Mouse (Mus musculus) ovary, postnatal 36 days (tissue): ENCODE data around the gene Fam229b.

ENCODE experiments used
- DNase-seq: peaks from one replicate; pipeline ENCODE4 v3.0.0; 2022; ENCODE audit warnings: low spot score, mixed read lengths

Gene Fam229b

DNA sequence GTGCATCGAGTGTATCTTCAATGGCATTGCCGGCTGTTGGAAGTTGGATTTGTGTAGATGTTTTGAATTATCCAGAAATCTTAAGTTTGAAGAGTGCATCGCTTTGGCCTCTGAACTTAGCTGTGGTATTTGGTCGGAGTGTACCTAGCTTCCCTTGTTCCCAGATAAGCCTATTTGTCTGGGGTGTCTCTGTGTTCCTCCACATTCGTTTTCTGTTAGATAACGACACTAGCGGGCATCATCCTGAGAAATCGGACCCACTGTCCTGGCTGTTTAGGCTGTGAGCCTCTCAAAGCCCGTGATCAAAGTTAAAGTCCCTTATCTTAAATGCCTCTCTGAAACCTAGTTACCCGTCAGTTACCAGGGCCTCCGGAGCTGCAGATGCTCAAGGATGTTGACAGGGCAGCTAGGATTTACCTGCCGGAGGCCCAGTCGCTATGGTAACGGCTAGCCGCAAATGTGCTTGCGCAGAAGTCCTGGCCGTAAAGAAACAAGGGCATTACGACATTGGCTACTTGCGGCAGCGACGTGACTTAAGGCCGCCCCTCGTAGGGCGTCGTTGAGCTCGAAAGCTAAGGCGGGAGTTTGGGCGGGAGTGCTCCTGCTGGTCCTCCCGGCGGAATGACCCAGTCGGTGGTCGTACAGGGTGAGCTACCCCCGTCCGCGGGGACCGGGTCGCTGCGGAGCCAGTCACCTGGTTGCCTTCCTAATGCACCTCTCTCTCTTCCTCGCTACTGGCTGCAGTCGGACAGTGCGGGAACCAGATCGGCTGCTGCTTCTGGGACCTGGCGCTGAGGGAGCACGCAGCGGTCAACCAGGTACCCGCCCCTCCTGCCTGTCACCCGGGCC, at the start of gene Fam229b, which contains the start of gene Tube1:
TSS of gene Fam229b (minus strand) at position 453 of the 849 bp plus-strand sequence.
TSS of gene Tube1 (plus strand) at position 515 of the 849 bp plus-strand sequence.
- peak; percentile 83 for DNase-seq

DNA sequence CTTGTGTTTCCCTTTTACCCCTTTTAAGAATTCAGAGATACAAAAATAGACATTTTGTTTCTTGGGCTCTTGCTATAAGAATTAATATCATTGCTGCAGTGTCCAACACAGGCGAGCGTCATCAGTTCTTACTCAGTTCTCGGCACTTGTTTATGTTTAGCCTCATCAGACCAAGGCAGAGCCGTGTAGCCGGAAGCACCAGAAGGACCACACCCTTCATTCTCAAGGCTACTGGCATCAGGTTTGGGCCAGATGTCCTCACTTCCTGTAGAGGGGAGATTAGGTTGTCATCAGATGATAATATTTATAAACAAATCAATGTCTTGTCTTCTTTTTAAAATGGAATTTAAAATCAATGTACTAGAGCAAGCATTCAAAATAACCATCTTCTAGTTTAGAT, 43.3 kb upstream of the Fam229b start:
- no peak for DNase-seq

DNA sequence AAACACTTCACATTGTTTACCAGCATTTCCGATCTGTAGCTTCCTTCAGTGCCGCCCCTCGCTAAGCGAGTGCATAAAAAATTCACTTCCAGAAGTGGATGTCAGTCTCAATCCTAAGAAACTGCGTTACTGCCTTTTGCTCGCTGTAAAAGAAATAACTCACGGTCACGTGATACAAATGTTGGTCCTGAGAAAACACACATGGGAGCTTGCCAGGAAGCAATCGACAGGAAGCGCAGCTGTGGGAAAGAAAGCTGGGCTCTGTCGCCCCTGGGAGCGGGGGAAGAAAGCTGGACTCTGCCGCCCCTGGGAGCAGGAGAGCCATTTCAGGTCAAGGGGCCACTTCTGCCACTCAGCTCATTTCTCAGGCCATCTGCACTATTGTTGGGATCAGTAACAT, 39.4 kb upstream of the Fam229b start:
- DNase-seq = no peak

DNA sequence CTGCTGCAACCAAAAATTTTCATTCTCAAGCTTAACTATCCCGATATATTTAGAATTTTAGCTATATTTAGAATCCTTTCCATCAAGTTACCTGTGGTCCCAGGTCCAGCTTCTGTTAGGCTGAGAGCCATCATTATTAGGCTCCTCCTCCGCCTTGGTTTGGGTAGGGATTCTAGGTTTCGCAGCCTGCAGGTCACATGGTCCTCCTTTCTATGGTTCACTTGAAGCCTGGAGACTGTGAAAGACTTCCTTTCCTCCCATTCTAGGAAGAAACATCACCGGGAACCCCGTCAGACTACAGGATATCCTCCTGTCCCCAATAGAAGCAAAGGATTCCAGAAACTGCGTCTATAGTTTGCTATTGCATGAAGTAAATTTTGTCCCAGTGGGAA, 38.8 kb upstream of the Fam229b start:
- no peak for DNase-seq

DNA sequence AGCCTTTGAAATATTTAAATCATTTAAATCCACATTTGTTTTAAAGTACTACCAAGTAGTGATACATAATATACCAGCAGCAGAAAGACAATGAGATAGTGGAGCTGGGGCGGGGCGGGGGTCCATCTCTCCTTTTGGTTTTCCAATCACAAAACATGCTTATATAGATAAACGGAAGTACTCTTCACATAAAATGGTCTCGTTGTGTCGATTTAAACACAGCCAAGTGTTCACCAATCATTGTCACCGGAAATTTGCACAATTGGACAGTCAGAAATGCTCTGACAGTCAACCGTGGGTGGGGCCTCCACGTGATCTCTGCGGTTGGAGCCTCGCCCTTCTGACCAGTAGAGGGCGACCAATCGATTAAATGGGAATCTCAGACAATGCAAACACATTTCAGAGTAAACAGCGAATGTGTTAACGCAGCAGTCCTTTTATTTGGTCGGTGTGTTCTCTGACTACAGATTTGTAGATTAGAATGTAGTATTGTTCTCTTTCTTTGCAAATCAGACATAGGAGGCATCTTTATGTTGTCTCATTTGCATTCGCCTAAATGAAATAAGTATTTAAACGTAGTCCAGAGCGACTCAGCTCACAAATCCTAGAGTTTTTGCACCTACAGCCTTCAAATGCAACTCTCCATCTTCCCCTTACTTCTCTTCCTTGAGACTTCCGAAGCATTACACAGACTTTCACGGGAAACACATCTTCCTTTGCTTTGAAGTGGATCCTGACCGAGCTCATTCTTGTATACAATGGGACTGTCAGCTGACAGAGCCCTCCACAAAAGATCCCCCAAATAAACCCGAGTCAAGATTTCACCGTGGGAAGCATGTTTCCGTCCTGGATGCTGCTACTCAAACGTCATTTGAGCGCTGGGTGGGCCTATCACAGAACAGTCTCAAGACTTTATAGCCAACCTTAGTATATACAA, 38.2 kb upstream of the Fam229b start:
- peak; percentile 80 for DNase-seq

DNA sequence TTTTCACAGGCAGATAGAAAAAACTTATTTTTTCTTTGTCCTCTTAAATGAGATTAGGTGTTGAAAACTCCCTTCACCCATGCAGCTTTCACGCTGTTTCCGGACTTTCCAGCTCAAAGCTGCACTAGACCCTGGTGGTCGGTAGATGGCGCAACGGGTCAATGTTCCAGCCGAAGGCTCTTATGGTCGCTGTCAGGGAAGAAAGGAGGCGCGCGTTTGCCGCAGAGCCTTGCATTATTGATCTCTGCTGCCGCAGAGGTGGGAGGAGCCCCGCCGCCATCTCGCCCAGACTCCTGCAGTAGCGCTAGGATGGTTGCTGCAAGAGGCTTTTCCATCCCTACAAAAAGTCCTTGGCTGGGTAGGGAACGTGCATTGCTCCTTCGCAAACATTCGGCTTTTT, 37.4 kb upstream of the Fam229b start:
- DNase-seq = peak; percentile 87

DNA sequence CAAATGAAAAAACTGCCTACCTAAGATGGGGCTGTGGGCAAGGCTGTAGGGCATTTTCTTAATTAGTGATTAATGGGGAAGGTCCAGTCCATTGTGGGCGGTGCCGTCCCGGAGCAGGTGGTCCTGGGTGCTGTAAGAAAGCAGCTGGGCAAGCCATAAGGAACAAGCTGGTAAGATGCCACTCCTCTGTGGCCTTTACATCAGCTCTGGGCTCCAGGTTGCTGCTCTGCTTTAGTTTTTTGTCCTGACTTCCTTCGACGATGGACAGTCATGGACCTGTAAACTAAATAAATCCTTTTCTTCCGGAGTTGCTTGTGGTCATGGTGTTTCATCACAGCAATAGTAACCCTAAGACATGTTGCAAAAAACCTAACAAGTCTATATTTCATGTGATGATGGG, 37.0 kb upstream of the Fam229b start:
- no peak for DNase-seq

DNA sequence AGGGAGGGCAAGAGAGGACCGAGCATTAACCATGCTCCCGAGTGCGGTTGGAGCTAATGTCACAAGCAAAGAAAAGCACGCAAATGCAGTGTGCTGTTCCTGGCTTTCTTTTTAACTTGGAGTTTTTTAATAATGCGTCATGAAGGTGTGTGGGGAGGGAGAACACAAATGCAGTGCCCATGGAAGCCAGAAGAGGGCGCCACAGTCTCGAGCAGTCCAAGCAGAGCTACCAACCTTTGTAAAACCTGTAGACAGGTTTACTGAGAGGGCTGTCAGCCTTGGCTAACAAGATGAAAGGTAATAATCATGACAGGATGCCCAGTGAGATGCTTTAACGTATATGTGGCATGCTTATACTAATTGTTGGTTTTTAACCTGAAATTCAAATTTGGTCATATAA, 36.5 kb upstream of the Fam229b start:
- peak; percentile 69 for DNase-seq

DNA sequence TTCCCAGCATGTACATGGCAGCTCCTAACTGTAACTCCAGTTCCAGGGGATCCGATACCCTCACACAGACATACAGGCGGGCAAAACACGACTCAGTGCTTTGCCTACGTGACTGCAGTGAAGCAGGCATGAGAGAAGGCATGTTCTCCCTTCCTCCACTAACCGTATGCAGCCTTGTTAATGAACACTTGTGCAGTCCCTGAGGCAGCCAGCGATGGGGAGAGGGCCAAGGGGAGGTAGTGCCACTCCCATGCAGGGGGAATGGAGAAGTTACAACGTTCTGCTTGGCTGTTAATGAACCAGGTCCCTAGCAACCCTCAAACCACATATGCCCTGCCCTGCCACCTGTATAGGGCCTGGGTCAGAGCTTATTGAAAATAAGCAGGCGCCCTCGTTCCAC, 35.9 kb upstream of the Fam229b start:
- no peak for DNase-seq

DNA sequence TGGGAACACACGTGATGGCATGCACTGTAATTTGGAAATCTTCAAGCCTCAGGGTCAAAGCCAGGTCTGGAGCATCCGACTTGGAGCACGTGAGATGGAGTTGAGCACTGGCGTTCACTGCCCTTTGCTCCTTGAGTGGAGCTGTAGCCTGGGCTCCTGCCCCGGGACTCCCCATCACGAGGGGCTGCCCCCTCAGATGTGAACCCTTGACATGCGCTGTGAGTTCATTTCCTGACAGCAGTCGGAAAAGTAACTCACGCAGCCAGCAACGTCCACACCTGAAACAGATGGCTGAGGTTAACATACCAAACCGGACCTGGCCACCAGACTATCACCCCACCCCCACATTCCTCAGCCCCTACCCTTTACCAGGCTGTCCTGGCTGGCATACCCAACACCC, 33.9 kb upstream of the Fam229b start:
- no peak for DNase-seq

DNA sequence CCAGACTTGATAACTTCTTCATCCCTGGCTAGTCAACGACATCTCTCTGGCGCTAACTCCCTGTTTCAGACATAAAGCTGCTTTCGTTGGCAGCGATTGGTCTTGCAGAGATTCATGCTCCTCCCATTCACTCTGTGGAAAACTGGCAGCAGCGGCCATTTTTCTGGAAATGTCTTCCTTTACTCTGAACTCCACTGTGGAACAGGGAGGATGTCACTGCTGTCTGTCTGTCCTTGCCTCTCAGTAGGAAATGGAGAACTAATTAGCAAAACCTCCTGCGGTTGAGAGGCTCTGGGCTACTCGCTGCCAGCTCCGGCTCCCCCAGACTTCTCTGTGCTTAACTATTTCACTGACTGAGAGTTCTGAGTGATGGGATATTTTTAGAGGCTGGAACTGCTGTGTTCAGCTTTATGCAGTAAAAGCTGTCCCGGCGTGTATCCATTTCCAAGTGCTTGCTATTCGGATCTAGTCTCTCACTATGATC, 32.0 kb upstream of the Fam229b start:
- DNase-seq = no peak

DNA sequence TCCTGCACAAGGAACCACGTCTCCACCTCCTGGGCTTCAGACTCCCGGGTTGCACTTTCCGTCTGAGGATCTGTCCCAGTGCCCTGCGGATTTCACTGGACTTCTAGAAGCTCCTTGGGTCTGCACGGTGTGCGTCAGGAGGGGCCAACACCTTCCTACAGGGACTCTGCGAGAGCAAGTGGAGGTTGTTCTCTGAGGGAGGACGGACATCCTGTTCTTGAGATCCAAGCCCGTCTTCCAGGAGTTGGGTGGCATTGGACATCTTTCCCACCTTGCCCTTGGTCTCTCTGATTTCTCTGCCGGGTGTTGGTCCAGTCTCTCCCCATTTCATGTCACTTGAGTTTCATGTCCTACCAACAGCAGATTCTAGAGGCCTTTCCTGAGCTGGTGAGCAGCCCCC, 30.0 kb upstream of the Fam229b start, which contains the start of gene Ccn6:
TSS of gene Ccn6 (minus strand) at position 101 of the 400 bp plus-strand sequence.
- DNase-seq = no peak

DNA sequence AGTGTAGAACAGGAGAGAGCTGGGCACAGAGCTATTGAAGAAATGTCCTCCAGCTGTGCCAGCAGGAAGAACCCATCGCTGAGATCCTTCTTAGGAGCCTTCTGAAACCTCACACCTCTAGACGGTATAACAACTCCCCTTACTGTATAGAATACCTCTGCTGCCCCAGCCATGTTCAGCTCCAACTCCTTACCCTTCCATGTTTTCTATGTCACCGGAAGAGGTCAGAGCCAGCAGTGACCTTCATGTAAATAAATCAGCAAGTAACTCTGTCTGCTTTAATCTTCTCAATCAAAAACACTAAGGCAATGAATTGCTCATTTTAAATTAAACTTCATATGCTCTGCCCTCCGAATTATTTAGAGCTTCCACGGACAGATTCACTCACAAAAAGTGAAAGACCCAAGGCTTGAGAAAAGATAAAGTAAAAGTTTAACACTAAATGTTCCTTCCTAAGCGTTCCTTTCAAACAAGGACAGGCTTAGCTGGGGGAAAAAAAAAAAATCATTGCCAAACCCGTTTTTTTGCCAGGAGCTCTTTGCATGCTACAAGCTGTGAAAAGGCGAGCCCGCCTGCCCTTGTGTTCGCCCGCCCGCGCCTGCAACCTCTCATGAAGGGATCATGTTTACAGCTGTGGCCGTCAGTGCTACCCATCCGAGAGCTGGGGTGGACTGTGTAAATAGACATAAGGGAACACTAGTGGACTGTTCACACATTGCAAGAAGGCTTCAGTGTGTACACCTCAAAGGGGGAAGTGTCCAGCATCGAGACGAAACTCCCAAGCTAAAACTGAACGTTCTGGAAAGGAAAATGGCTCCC, 29.2 kb upstream of the Fam229b start:
- no peak for DNase-seq

DNA sequence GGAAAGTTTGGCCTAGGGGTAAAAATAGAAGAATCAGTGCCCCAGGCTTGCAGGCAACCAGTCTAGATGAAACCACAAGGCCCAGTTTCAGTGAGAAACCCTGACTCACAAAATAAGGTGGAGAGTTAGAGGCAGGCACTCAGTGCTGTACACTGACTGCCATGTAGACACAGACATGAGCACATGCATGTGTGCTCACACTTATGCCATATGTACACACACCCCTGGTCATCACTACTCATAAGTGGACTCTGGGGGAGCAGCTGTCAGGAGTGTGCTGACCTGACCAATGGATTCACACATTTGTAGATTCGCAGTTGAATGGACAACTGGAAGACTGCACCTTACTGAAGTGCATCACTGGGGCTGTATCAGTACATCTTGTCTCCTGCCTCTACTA, 27.7 kb upstream of the Fam229b start:
- DNase-seq = no peak

DNA sequence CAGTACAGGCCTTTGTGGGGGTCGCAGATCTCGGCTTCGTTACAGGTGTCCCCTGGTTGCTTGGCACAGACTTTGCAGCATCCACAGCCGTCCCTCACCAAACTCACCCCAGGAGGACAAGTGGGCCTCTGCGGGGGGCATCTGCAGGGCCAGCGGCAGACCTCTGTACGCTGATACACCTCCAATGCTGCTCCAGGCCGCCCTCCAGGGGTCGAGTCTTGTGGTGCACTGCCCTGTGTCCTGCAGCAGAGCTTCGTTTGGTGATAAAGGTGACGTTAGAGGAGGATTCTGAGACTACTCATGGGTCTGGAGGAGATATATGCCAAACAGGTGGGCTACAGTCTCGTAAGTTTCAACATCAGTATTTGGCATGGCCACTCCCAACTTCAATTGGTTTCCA, 24.6 kb upstream of the Fam229b start:
- no peak for DNase-seq

DNA sequence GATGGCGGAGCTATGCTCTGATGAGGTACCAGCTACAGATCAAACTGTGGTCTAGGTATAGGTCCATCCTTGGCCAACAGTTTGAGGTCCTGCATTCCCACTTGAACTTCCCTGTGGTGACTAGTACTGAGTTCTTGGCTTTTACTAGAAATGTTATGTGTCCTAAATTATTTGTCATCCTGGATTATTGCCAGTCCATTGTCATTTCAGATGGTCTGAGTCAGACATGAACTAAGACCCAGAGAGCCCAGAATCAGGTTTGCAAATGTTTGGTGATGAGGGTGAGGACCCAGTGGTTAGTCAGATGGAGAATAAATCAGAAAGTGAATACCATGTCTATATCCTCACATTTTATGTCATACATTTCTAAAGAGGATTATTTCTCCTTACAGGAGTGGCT, 23.6 kb upstream of the Fam229b start:
- no peak for DNase-seq

DNA sequence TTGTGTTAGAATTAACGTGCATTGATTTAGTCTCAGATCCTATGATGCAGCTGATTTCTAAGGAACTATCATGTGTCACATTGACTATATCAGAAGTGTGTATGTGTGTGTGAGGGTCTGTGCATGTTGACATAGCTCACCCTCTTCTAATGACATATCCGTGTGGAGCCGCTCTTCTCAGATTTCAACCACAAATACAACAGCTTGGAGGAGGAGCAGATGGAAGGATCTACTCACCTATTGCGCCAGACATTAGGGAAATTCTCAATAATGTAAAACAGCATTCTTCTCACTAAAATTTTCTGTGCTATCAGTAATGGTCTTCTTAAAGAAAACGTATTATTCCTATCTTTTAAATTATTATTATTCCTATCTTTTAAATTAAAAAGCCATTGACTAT, 23.0 kb upstream of the Fam229b start:
- DNase-seq = no peak

DNA sequence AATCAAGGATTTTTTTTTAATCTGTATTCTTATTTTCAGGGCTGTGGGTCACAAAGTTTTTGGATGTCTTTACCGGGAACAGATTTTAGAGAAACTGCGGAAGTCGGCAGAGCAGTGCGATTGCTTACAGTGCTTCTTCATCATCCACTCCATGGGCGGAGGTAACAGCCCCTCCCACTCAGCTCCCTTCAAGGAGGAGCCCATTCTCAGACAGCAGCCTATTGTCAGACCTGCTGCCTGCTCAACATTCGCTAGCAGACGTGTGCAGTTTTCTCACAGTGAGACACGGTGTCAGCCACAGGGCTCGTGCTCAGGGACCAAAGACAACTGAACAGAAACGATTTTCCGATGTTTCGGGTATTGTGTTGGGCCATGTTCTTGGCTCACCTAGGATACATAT, 8.5 kb upstream of the Fam229b start:
- DNase-seq = no peak

DNA sequence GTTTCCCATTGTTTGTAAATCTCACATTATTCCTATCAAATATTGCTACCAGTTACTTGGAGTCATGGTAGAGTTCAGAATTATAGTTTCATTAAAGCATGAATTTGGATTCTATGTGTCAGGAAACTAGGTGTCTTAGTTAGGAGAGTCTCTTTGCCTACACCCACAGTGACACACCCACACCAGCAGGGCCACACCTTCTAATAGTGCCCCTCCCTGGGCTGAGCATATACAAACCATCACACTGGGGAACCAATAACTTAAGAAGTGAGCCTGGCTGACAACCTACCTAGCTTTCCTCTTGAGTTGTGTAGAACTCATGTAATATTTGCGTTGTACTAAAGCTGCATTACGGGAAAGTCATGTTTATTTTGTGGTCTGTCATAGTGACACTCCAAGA, 7.7 kb upstream of the Fam229b start:
- no peak for DNase-seq

DNA sequence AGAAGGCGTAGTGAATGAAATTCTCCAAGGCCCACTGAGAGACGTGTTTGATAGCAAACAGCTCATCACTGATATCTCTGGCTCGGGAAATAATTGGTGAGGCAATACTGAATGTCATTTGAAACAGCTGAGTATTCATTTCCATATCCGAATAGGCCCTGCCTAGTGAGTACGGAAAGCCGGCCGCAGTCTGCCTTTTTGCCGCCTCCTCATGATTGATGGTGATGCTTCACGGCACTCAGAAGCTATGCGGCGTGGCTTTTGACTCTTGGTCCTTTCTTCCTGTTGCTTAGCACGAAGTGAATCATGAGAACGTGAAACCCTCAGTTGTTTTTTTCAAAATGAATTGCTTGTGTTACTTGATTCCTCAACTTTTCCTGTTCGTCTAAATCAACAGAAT, 7.1 kb upstream of the Fam229b start:
- no peak for DNase-seq

DNA sequence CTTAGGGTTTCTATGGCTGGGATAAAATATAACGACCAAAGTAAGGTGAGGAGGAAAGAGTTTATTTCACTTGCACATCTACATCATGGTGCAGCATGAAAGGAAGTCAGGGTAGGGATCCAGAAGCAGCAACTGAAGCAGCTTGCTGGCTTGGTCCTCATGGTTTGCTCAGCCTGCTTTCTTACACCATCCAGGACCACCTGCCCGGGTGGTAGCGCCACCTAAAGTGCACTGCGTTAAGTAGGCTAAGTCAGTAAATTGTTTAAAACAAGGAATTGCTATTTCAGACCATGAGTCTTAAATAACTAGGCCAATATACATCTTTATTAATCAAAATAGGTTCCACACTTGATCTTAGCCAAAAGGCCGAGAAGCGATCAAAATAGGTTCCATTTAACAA, 5.0 kb upstream of the Fam229b start:
- no peak for DNase-seq

DNA sequence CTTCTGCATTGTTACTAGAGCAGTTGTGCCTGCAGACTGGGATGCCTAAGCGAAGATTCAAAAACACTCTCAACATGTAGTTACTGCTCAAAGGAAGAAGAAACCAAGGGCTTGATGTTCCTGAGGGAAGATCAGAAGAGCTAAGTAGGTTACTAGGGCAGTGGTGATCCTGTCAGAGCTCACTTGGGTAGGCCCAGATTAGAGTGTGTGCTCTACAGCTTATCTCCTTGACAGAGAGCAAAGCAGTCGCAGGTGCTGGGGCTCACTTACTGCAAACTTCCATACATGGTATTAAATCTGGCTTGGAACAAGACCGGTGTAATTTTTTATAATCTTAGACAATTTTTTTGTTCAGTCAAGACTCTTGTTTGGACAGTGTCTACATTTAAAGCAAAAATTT, 4.1 kb upstream of the Fam229b start:
- DNase-seq = no peak
